Mouse (Mus musculus) adrenal gland (tissue): ENCODE data around the gene Mcf2l.

Source experiments
- intact Hi-C: fragments of 180-260 bp; cut with DNase I; formaldehyde crosslinking; loops from one replicate; pipeline ENCODE4 v1.15.1; 2025
- microRNA-seq, 2 experiments: library from miRNA; unstranded; fragments of <30 nt; microRNA quantifications; one replicate each; pipeline ENCODE4; 2019

The Mcf2l gene

GRCm38 (mm10) chr8:13050550-13050949 is 176.9 kb downstream of the Mcf2l start:
- intact Hi-C loops, result no loop called here

GRCm38 (mm10) chr8:13057351-13057750 is 183.7 kb downstream of the Mcf2l start:
- intact Hi-C loops, result no loop called here

GRCm38 (mm10) chr8:13060441-13061150 is 187.0 kb downstream of the Mcf2l start, which contains the start of gene Proz:
Proz (plus strand) TSS chr8:13060914.
- intact Hi-C loops, result no loop called here

- intact Hi-C loops, result no loop called here
Observed at GRCm38 (mm10) chr8:13063112-13063511, 189.5 kb downstream of the Mcf2l start.

Small RNAs within 50 kb of the gene (microRNA-seq; reads per million reads assigned to microRNA genes)
- gene Gm38671, result 0.11 to 0.12 reads per million in 2 experiments
